Comparison of ENCODE assay signal across 12 mouse cellular contexts in genomic region chr11:51946144-51946543, GRCm38 (mm10). TPM values are rescaled to one million over a fixed set of nuclear protein-coding genes. Genes with fewer than 3 reads are reported as not detected.
DNase-seq lines count a peak whose midpoint lies in the region; ATAC-seq and TF ChIP-seq lines count a peak whose summit lies in the region.
"Had no signal": no experiment of that assay in that cellular context is flagged by ENCODE, and none has a peak within 500 bp of the region (broad histone marks: within the 10 kb centered on the region; RNA-seq: fewer than 3 reads in every experiment).

No protein-coding gene starts in this region.

- no peak overlapping the region for H3K9ac ChIP-seq in heart, embryonic 12.5 days
- H3K9ac ChIP-seq: lung, embryonic 14.5 days; neural tube, embryonic 15.5 days had no signal

- peak; percentile 39 to 44 for DNase-seq in cerebellum, postnatal 10 days
- DNase-seq in cerebellum, postnatal 36 days = no peak
- DNase-seq in heart, postnatal 25 days (ENCODE audit: low spot score) = no peak
- peak in 1 of 2 experiments; percentile 45 for DNase-seq in left cerebral cortex, adult 2 months (ENCODE audit: extremely low spot score in 1 of 2, low spot score in 2 of 2)
- no peak for DNase-seq in left cerebral cortex, postnatal 4 days
- DNase-seq in frontal cortex, postnatal 36 days (ENCODE audit: low spot score in 2 of 2) = peak; percentile 19 to 45
- no peak for DNase-seq in lung, postnatal 36 days
- DNase-seq: adrenal gland, adult 2 months; kidney, postnatal 10 days; lung, embryonic 14.5 days had no signal

- peaks cover 27% of the 10 kb centered on the region for H3K4me1 ChIP-seq in heart, embryonic 12.5 days (replicated peaks)

- intact Hi-C loops in heart, postnatal 25 days (cut with DNase I) = no loop called here
- intact Hi-C loops in left cerebral cortex, adult 2 months (cut with DNase I) = loop anchor here (5.0 kb wide), 1 partner anchor 89 kb away; the partner anchor contains the start of gene Jade2
- intact Hi-C loops in left cerebral cortex, postnatal 4 days (cut with DNase I) = no loop called here

- H3K36me3 ChIP-seq in heart, embryonic 12.5 days = no peaks in the 10 kb centered on the region
- H3K36me3 ChIP-seq: neural tube, embryonic 15.5 days had no signal

- H3K9me3 ChIP-seq in heart, embryonic 12.5 days (replicated peaks) = no peaks in the 10 kb centered on the region
- H3K9me3 ChIP-seq: neural tube, embryonic 15.5 days had no signal

- no peak for TF ChIP-seq CTCF in left cerebral cortex, adult 2 months (IDR thresholded peaks at IDR 0.05)

- 0 out of 2 replicates have a peak overlapping the region, but pooled peaks have one; percentile 51 for H3K4me2 ChIP-seq in heart, embryonic 12.5 days
- H3K4me2 ChIP-seq: lung, embryonic 14.5 days; neural tube, embryonic 15.5 days had no signal

- WGBS in heart, embryonic 12.5 days = 73% methylated on average over 6 of the region's 6 CpGs

- H3K4me3 ChIP-seq in heart, embryonic 12.5 days = no peak overlapping the region
- no peak overlapping the region for H3K4me3 ChIP-seq in left cerebral cortex, adult 2 months
- H3K4me3 ChIP-seq: neural tube, embryonic 15.5 days had no signal

- H3K27ac ChIP-seq in heart, embryonic 12.5 days (ENCODE audit: poor library complexity, severe bottlenecking) = peak overlapping the region; percentile 72
- peak overlapping the region; percentile 71 for H3K27ac ChIP-seq in left cerebral cortex, adult 2 months
- H3K27ac ChIP-seq: neural tube, embryonic 15.5 days had no signal

- ATAC-seq in heart, embryonic 12.5 days (ENCODE audit: insufficient number of reproducible peaks, low FRiP score) = no peak

- H3K27me3 ChIP-seq in heart, embryonic 12.5 days (replicated peaks) = peaks cover 26% of the 10 kb centered on the region
- H3K27me3 ChIP-seq: neural tube, embryonic 15.5 days had no signal

RNA-seq across cellular contexts. Expression of gene Cdkn2aipnl, which starts 21.3 kb away (rescaled TPM):
- polyA plus RNA-seq in heart, embryonic 12.5 days (2016; fragmentation: Nextera tagmentation; extraction: Ambion mirVana) = 70.8 and 73.4 TPM in 2 replicates
- 10 to 100 TPM in 1 of 2 experiments, 1 to 10 TPM in 1; 8.8 to 10.5 TPM for total RNA-seq in heart, postnatal 25 days (2021)
- total RNA-seq in left cerebral cortex, adult 2 months (2021) = 10 to 100 TPM; 34.2 to 37.6 TPM
- total RNA-seq in left cerebral cortex, postnatal 4 days (2021) = 10 to 100 TPM; 52.8 to 53.3 TPM

RNA-seq across cellular contexts. Expression of gene Ube2b, which starts 54.4 kb away (rescaled TPM):
- polyA plus RNA-seq in heart, embryonic 12.5 days (2016; fragmentation: Nextera tagmentation; extraction: Ambion mirVana) = 263 and 265 TPM in 2 replicates
- total RNA-seq in heart, postnatal 25 days (2021) = 100 to 1,000 TPM; 256 to 295 TPM
- 100 to 1,000 TPM; 187 to 196 TPM for total RNA-seq in left cerebral cortex, adult 2 months (2021)
- 100 to 1,000 TPM; 122 to 133 TPM for total RNA-seq in left cerebral cortex, postnatal 4 days (2021)

RNA-seq across cellular contexts. Expression of gene Cdkl3, which starts 57.9 kb away (rescaled TPM):
- polyA plus RNA-seq in heart, embryonic 12.5 days (2016; fragmentation: Nextera tagmentation; extraction: Ambion mirVana) = 8.5 and 9.4 TPM in 2 replicates
- total RNA-seq in heart, postnatal 25 days (2021) = 1 to 10 TPM; 3.8 to 4.1 TPM
- total RNA-seq in left cerebral cortex, adult 2 months (2021) = 10 to 100 TPM; 14.6 to 15.9 TPM
- total RNA-seq in left cerebral cortex, postnatal 4 days (2021) = 10 to 100 TPM; 32.4 to 32.6 TPM

Comparison
In these comparisons a context has a peak if more than half of its experiments do, and no peak if none do; other contexts are left out.
1. DNase-seq: peak in cerebellum, postnatal 10 days (2 of 2) and frontal cortex, postnatal 36 days (2 of 2); none in cerebellum, postnatal 36 days (0 of 2), heart, postnatal 25 days (single experiment), left cerebral cortex, postnatal 4 days (single experiment) and lung, postnatal 36 days (single experiment).